Mouse (Mus musculus): Measurements from ENCODE around the gene B4galnt1. TPM values are rescaled to one million over a fixed set of nuclear protein-coding genes. Genes with fewer than 3 reads are reported as not detected.

B4galnt1 gene
- polyA plus RNA-seq, 1 experiment = 284 TPM

- Histone ChIP-seq H3K27ac (ENCODE audit: insufficient read depth, low read length) (no peak overlapping the region), H3K27me3 (ENCODE audit: control insufficient read depth, insufficient read depth, low read length) (no peaks in the 10 kb centered on the region), H3K36me3 (ENCODE audit: control insufficient read depth, insufficient read depth, low read length) (no peaks in the 10 kb centered on the region), H3K4me3 (ENCODE audit: extremely low read depth, insufficient read depth, insufficient read length) (no peak overlapping the region), H3K4me1 (ENCODE audit: control insufficient read depth, insufficient read depth, insufficient read length) (no peaks in the 10 kb centered on the region)
- 94% methylated on average over 7 of the region's 7 CpGs for WGBS
- no peak for TF ChIP-seq CTCF (IDR thresholded peaks at IDR 0.05; ENCODE audit: extremely low read depth, insufficient read depth, insufficient read length, insufficient replicate concordance)
- no peak for TF ChIP-seq POLR2A (IDR thresholded peaks at IDR 0.05; ENCODE audit: low read depth, low read length)
- no peak for DNase-seq (ENCODE audit: low read depth in 1 of 2, low spot score in 2 of 2)
Observed at GRCm38 (mm10) chr10:127153323-127153722, 11.7 kb upstream of the B4galnt1 start.

DNA sequence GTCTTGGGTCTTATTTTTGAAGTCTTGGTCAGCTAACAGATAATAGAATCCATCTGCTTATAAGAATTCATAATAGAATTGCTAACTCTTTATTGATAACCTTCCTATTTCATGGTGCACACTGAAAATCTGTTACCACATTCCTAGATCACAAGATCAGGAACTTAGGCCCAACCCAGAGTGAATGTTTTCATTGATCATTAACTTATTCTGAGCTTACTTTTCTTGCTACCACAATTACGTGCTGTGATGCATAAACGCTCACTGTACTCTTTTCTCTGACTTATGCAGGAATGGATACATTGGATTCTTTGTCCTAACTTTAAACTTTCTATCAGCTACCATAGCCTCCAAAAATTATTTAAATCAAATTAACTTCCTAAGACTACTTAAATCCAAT, 10.8 kb upstream of the B4galnt1 start:
- TF ChIP-seq POLR2A (IDR thresholded peaks at IDR 0.05; ENCODE audit: low read depth, low read length) = no peak
- no peak for TF ChIP-seq CTCF (IDR thresholded peaks at IDR 0.05; ENCODE audit: extremely low read depth, insufficient read depth, insufficient read length, insufficient replicate concordance)
- WGBS = 94% methylated on average over 2 of the region's 2 CpGs
- no peak for DNase-seq (ENCODE audit: low read depth in 1 of 2, low spot score in 2 of 2)
- no peak overlapping the region for H3K27ac ChIP-seq (ENCODE audit: insufficient read depth, low read length)
- H3K4me1 ChIP-seq (ENCODE audit: control insufficient read depth, insufficient read depth, insufficient read length) = no peaks in the 10 kb centered on the region
- no peak overlapping the region for H3K4me3 ChIP-seq (ENCODE audit: extremely low read depth, insufficient read depth, insufficient read length)
- H3K36me3 ChIP-seq (ENCODE audit: control insufficient read depth, insufficient read depth, low read length) = no peaks in the 10 kb centered on the region
- H3K27me3 ChIP-seq (ENCODE audit: control insufficient read depth, insufficient read depth, low read length) = no peaks in the 10 kb centered on the region

DNA sequence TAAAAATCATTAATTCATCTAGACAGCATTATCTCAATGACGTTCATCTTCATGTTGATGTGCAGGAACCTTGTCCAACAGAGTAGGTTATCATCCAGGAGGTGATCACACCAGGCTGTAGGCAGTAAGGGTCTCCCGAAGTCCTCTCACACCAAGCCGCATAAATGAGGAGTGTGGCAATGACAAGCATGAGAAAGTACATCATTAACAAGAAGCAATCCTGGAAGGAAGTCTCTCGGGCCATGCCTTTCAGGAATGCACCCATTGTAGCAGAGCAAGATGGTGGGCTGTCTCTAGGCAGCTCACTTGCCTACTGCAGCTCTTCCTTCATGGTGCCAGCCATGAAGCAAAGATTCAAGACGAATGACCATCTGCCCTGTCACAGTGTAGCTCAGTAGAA, 10.4 kb upstream of the B4galnt1 start:
- no peak overlapping the region for H3K4me3 ChIP-seq (ENCODE audit: extremely low read depth, insufficient read depth, insufficient read length)
- no peaks in the 10 kb centered on the region for H3K4me1 ChIP-seq (ENCODE audit: control insufficient read depth, insufficient read depth, insufficient read length)
- no peaks in the 10 kb centered on the region for H3K36me3 ChIP-seq (ENCODE audit: control insufficient read depth, insufficient read depth, low read length)
- no peaks in the 10 kb centered on the region for H3K27me3 ChIP-seq (ENCODE audit: control insufficient read depth, insufficient read depth, low read length)
- 91% methylated on average over 5 of the region's 5 CpGs for WGBS
- H3K27ac ChIP-seq (ENCODE audit: insufficient read depth, low read length) = no peak overlapping the region
- TF ChIP-seq POLR2A (IDR thresholded peaks at IDR 0.05; ENCODE audit: low read depth, low read length) (no peak), CTCF (IDR thresholded peaks at IDR 0.05; ENCODE audit: extremely low read depth, insufficient read depth, insufficient read length, insufficient replicate concordance) (no peak)
- DNase-seq (ENCODE audit: low read depth in 1 of 2, low spot score in 2 of 2) = no peak

DNA sequence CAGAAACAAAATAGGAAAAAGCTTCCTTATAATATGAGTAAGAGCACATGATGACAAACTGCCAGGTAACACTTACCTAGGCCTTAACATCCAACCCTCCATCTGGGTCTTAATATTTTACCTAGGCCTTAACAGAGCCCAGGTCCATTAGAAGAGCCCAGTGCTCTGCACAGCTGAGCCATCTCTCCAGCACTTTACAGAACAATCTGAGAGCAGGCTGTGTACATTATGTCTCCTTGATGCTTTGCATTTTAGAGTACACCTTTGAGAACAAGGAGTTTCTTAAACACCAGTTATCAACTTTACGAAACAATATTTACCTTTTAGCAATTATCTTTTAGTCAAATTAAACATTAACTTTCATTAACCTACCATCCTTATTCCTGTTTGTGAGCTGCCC, 8.9 kb upstream of the B4galnt1 start:
- TF ChIP-seq POLR2A (IDR thresholded peaks at IDR 0.05; ENCODE audit: low read depth, low read length) (no peak), CTCF (IDR thresholded peaks at IDR 0.05; ENCODE audit: extremely low read depth, insufficient read depth, insufficient read length, insufficient replicate concordance) (no peak)
- no peaks in the 10 kb centered on the region for H3K27me3 ChIP-seq (ENCODE audit: control insufficient read depth, insufficient read depth, low read length)
- DNase-seq (ENCODE audit: low read depth in 1 of 2, low spot score in 2 of 2) = no peak
- no peak overlapping the region for H3K4me3 ChIP-seq (ENCODE audit: extremely low read depth, insufficient read depth, insufficient read length)
- WGBS = 96% methylated on average over 1 of the region's 1 CpGs
- H3K27ac ChIP-seq (ENCODE audit: insufficient read depth, low read length) = no peak overlapping the region
- H3K4me1 ChIP-seq (ENCODE audit: control insufficient read depth, insufficient read depth, insufficient read length) = no peaks in the 10 kb centered on the region
- no peaks in the 10 kb centered on the region for H3K36me3 ChIP-seq (ENCODE audit: control insufficient read depth, insufficient read depth, low read length)

DNA sequence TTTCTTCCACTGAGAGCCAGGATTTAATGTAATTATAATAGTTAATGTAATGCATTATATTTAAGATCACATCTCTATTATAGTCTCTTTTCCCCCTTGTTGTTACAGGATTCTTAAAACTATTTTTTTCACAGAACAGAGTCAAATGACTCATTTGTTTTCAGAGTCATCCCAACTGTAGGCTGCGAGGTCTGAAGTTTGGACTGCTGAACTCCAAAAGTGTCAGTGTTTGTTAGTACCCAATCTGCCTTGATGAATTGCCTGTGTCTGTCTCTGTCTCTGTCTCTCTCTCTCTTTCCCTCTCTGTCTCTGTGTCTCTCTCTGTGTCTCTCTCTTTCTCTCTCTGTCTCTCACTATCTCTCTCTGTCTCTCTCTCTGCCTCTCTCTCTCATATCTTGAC, 8.5 kb upstream of the B4galnt1 start:
- no peak for DNase-seq (ENCODE audit: low read depth in 1 of 2, low spot score in 2 of 2)
- TF ChIP-seq CTCF (IDR thresholded peaks at IDR 0.05; ENCODE audit: extremely low read depth, insufficient read depth, insufficient read length, insufficient replicate concordance) = no peak
- no peak for TF ChIP-seq POLR2A (IDR thresholded peaks at IDR 0.05; ENCODE audit: low read depth, low read length)
- WGBS = 81% methylated on average over 1 of the region's 1 CpGs
- H3K4me3 ChIP-seq (ENCODE audit: extremely low read depth, insufficient read depth, insufficient read length) = no peak overlapping the region
- H3K4me1 ChIP-seq (ENCODE audit: control insufficient read depth, insufficient read depth, insufficient read length) = no peaks in the 10 kb centered on the region
- no peaks in the 10 kb centered on the region for H3K27me3 ChIP-seq (ENCODE audit: control insufficient read depth, insufficient read depth, low read length)
- no peak overlapping the region for H3K27ac ChIP-seq (ENCODE audit: insufficient read depth, low read length)
- no peaks in the 10 kb centered on the region for H3K36me3 ChIP-seq (ENCODE audit: control insufficient read depth, insufficient read depth, low read length)

DNA sequence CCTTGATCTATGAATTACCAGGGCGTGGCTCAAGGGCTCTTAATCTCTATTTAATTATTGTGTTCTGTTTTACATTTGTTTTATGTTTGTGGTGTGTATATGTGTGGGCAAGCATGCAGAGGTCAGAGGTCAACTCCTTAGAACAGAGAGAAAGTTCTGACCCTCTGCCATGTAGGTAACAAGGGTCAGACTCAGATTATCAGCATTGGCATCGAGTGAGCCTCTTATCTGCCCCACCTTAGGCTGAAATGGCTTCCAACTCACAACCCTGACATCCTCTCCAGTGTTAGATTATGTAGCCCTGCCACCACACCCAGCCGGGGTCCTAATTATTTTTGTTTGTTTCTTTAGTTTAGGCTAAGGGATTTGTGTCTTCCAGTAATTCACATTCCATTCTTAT, 6.6 kb upstream of the B4galnt1 start:
- Histone ChIP-seq H3K4me3 (ENCODE audit: extremely low read depth, insufficient read depth, insufficient read length) (no peak overlapping the region), H3K27ac (ENCODE audit: insufficient read depth, low read length) (no peak overlapping the region), H3K36me3 (ENCODE audit: control insufficient read depth, insufficient read depth, low read length) (no peaks in the 10 kb centered on the region), H3K27me3 (ENCODE audit: control insufficient read depth, insufficient read depth, low read length) (no peaks in the 10 kb centered on the region), H3K4me1 (ENCODE audit: control insufficient read depth, insufficient read depth, insufficient read length) (peaks cover 4% of the 10 kb centered on the region; the same call in 1 of the 2 replicates)
- no peak for DNase-seq (ENCODE audit: low read depth in 1 of 2, low spot score in 2 of 2)
- 72% methylated on average over 3 of the region's 3 CpGs for WGBS
- TF ChIP-seq POLR2A (IDR thresholded peaks at IDR 0.05; ENCODE audit: low read depth, low read length) (no peak), CTCF (IDR thresholded peaks at IDR 0.05; ENCODE audit: extremely low read depth, insufficient read depth, insufficient read length, insufficient replicate concordance) (no peak)

- H3K27ac ChIP-seq (ENCODE audit: insufficient read depth, low read length) = no peak overlapping the region
- no peak for DNase-seq (ENCODE audit: low read depth in 1 of 2, low spot score in 2 of 2)
- no peak overlapping the region for H3K4me3 ChIP-seq (ENCODE audit: extremely low read depth, insufficient read depth, insufficient read length)
- peaks cover 9% of the 10 kb centered on the region; the same call in 1 of the 2 replicates for H3K4me1 ChIP-seq (ENCODE audit: control insufficient read depth, insufficient read depth, insufficient read length)
- no peaks in the 10 kb centered on the region for H3K36me3 ChIP-seq (ENCODE audit: control insufficient read depth, insufficient read depth, low read length)
- H3K27me3 ChIP-seq (ENCODE audit: control insufficient read depth, insufficient read depth, low read length) = no peaks in the 10 kb centered on the region
- 91% methylated on average over 9 of the region's 9 CpGs for WGBS
- no peak for TF ChIP-seq CTCF (IDR thresholded peaks at IDR 0.05; ENCODE audit: extremely low read depth, insufficient read depth, insufficient read length, insufficient replicate concordance)
- TF ChIP-seq POLR2A (IDR thresholded peaks at IDR 0.05; ENCODE audit: low read depth, low read length) = no peak
Observed at GRCm38 (mm10) chr10:127160081-127160480, 4.9 kb upstream of the B4galnt1 start.

Data from spleen, adult 2 months (tissue).